Mouse (Mus musculus) hematopoietic stem cell, adult 5-6 weeks (primary cell): ENCODE data around the gene BC051142. TPM values are rescaled to one million over a fixed set of nuclear protein-coding genes. Genes with fewer than 3 reads are reported as not detected.
A peak's percentile ranks its signal among the peaks of the same experiment; 100 is the strongest.

Source experiments
- ATAC-seq, 2 experiments: fragments of 125-278 bp in 1 of 2; replicated peaks in 1 of 2; 2 replicates each; pipeline ENCODE4 v1.8.0; 2016 to 2017; ENCODE audit warnings: inconsistent platforms in 2 of 2, mild to moderate bottlenecking in 2 of 2, moderate number of reproducible peaks in 2 of 2, low read depth in 1 of 2, moderate TSS enrichment in 1 of 2; ENCODE audit not compliant: low FRiP score in 2 of 2, poor library complexity in 2 of 2, severe bottlenecking in 2 of 2, insufficient read depth in 1 of 2, low TSS enrichment in 1 of 2
- total RNA-seq: library from RNA; stranded (forward); fragments of 172-1452, 232-1000 nt; gene quantifications from 2 replicates; pipeline ENCODE4 v1.2.3, GENCODE M21; 2017

BC051142 gene
- 1.2 and 8.6 TPM in 2 replicates for total RNA-seq

DNA sequence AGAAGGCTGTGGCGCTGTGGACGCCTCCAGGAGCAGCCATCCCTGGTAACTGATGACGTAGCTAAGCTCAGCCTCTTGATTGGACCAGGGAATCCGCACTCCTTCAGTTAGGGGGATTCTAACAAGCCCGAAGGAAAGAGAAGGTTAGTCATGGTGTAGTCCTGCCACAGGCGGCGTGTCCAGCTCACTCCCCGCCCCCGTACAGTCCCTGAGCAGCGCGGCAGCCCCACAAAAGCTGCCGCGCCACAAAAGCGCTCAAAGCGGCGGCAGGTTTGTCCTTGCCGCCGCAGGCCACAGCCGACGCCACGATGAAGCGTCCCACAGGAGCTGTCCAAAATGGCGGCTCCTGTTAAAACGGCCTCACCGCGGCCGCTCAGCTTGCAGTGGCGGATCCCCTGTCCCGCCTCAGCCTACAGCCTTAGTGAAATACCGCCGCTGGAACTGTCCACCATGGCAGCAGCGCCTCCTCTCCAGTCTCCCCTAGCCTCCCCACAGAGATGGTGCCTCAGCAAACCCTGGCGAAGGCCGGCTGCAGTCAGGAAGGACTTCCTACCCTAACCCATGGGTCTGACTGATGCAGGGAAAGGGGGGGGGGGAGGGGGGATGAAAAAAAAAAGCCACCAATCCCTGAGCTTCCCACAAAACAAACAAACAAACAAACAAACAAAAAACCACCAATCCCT is at the start of gene BC051142:
BC051142 (plus strand) TSS at position 110 of the 683 bp plus-strand sequence.
- ATAC-seq: peak; percentile 83 to 93

DNA sequence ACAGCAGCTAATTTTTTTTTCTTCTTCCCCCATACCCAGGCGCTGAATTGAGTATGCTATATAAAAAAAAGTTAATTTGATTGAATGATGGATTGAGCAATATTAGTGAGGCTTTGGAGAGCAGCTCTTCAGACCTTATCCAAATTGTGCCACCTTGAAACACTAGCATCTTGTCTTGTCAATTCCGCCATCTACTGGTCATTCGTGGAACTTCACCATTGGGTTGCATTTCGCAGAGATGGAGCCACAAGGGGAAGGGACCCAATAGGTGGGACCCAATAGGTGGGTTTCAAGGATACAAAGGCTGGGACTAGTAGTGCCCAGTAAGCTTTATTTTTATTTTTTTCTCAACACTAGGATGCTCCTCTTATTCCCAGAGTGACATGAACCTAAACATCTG is 49.2 kb upstream of the BC051142 start:
- peak; percentile 37 to 58; a peak in 3 of 4 replicates for ATAC-seq

DNA sequence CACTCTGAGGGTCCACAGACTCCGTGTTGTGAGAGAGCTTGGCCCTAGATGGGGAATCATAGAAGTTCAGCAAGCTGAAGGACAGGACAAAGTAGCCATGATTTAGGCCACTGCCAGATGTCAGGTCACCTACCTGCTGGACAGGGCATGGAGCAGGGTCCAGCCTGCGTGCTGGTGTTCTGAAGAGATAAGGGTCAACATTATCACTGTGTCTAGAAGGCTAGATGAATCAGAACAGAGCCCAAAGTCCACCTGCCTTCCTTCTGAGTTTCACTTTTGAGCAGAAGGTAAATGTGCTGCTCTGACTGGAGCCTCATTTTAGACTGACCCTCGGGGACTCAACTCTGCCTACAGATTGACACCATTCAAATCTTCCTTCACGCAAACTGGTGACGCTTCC is 44.1 kb upstream of the BC051142 start, which contains the start of gene Btnl2:
Btnl2 (plus strand) TSS at position 284 of the 400 bp plus-strand sequence.
- ATAC-seq: 0 out of 4 replicates have a peak, but pooled peaks of 1 of the 2 experiments have one; percentile 10

DNA sequence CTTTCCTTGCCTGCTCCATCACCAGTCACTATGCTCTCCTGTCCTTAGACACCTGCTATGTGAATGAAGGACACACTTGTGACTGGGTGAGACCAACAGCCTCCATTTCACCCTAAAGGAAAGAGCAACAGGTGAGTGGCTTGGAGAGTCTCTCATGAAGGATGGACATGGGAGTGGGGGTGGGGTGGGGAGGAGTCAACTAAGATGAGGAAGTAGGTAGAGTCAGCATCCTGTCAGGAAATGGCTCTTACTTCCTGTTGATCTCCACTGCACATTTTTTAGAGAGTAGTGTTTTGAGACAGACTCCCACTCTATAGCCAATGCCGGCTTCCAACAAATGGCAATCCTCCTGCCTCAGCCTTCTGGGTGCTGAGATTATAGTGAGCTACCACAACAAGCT is 43.7 kb upstream of the BC051142 start:
- peak; percentile 46 to 58; a peak in 2 of 4 replicates for ATAC-seq

DNA sequence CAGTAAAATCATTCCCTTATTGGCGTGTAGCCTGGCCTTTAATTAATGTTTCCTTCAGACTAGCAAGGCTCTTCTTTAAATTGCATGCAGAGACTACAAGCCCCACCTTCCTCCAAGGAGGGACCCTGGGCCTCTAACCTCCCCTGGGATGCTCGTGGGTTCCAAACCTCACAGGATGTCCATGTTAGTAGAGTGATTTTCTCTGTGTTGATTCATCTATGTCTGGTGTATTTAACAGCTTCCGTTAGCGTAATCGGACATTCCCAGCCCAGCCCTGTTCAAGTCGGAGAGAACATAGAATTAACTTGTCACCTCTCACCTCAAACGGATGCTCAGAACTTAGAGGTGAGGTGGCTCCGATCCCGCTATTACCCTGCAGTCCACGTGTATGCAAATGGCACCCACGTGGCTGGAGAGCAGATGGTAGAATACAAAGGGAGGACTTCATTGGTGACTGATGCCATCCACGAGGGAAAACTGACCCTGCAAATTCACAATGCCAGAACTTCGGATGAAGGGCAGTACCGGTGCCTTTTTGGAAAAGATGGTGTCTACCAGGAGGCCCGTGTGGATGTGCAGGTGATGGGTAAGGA is 35.6 kb upstream of the BC051142 start:
- no peak for ATAC-seq

DNA sequence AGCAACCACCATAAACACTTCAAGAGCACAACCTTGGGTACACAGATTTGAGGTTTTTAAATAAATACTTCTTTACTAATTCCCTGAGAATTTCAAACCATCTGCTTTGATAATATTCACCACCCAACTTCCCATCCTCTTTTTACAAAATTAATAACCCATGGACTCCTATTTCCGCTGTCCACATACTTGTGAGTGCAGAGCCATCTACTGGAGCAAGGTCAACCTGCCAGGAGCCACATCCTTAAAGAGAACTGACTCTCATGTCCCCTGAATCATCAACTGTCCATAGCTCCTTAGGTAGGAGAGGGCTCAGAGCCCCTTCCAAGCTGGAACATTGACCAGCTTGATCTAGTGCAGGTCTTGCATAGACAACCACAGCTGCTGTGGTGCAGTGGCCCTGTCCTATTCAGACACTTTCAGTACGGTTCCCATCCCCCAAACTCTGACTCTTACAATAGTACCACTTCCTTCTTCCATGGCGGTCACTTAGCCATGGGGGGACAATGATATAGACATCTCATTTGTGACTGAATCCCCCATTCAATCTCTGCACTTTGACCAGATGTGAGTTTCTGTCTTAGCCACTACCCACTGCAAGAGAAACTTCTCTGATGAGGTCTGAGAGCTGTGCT is 34.8 kb upstream of the BC051142 start:
- no peak for ATAC-seq

DNA sequence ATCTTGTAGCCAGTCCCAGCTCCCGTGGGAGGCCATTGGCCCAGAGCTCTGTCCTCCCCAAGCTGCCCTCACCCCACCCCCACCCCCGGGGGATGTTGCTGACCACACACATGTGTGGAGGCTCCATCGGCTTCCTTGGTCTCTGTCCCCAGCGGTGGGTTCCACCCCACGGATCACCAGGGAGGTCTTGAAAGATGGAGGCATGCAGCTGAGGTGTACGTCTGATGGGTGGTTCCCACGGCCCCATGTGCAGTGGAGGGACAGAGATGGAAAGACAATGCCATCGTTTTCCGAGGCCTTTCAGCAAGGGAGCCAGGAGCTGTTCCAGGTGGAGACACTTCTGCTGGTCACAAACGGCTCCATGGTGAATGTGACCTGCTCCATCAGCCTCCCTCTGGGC is 33.6 kb upstream of the BC051142 start:
- ATAC-seq: no peak

DNA sequence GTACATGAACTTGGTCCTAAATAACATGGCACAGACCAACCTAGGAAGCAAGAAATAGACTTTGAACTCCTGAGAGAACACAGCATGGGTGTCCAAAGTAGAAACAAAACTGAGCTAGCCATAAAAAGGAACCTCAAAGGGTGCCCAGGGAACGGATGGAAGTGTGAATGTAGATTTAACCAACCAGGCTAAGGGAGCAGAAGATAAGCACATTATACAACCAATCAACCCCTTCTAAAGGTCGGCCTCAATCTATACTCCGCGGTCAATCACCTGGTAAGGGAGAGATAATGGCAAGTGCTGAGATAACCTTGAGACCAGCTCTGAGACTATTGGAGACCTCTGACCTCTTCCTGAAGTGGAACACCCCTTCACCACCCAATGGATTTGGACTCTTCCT is 28.1 kb upstream of the BC051142 start:
- no peak for ATAC-seq

DNA sequence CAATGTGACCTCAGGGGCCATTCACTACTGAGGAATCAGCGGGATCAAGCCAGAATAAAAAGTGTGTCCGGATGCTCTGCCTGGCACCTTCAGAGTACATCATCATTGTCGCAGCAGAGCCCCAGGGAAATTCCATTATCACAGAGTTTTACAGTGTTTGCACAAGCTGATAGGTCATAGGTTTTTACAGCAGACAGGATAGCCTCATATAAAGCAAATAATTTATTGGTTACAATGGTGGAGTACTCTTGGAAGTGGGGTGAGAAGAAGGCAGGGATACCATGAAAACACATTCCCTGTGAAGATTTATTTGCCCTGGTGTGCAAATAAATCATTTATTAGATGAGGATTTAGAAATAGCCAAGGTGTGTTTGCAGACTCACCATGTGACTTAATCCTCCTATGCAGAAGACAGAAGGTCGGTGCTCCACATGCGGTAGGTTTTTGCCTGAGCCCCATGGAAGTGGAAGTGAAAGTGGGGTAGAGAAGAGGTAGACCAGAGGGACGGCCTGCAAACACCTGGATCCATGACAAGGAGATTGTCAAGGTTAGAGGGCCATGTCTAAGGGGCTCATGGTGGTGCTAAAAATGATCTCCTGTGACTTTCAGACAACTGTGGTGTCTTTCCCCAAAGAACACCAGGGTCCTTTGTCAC is 25.4 kb upstream of the BC051142 start:
- ATAC-seq: no peak

DNA sequence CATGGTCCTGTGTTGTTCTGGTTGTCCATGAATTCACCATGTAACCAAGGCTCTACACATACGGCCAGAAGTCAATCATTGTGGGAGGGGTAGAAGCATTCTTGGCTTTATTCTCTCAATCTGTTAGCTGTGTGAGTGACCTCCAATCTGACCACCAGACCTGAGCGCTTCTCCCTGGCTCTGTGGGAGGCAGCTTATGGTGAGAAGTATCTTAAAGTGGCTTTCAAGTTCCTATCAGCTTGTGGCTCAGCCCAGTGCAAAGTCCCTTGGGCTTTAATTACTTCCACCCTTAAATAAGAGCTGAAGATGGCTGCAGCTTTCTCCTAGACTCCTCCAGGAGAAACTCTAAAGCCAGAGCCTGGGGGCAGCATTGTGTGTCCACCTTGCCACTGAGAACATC is 21.8 kb upstream of the BC051142 start, which contains the start of gene Btnl1:
Btnl1 (plus strand) TSS at position 286 of the 400 bp plus-strand sequence.
- ATAC-seq: no peak

DNA sequence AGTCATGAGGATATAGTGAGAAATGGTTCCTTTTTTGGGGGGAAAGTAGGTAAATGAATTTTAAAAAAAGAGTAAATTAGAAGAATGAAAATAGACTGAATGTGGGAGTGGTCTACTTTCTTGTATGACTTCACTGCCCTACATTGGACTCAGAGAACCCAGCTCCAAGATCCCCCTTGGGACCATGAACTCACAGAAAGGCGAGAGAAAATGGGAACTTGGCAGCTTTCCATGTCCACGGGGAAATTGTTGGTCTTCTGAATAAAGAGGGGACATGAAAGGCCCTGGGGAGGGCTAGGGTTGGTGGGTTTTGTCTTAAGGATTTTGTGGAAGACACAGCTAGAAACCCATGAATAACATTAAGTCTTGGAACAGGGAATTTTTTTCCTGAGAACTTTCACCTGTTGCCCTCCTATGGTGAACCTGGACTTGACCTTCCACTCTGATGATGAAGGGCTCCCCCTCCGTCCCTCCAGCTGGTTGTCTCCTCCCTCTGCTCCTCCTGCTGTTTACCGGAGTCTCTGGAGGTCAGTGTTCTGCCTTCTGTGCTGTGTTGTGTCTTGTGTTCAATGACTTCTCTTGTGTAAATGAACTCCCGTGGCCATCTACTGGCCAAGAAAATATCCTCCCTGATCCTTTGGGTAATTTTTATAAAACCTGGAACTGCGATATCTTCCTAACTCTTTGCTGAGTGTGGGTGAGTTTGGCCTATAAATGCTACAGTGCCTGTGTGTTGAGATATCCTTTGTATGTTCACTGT is 21.0 kb upstream of the BC051142 start:
- ATAC-seq: no peak

DNA sequence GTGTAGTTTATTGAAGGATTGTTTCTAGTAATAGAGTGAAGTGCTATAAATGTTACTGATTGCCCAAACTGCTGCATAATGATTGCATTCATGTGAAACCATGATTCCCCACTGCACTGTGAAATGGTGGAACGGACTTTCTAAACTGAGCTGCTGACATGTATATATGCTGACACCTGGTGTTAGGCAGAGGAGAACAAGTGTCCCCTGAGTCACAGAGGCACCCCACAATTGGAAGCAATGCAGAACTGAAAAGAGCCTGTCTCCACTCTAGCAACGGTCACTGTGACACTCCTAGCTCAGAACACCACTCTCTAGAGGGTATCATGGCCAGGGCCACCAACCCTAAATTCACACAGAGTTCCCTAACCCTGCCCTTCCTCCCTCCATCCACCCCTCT is 19.9 kb upstream of the BC051142 start:
- no peak for ATAC-seq

DNA sequence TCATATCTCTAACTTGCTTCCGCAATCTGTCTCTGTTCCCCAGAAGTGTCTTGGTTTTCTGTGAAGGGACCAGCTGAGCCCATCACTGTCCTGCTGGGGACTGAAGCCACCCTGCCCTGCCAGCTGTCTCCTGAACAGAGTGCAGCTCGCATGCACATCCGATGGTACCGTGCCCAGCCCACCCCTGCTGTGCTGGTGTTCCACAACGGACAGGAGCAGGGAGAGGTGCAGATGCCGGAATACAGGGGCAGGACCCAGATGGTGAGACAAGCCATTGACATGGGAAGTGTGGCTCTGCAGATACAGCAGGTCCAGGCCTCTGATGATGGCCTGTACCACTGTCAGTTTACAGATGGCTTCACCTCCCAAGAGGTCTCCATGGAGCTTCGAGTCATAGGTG is 19.2 kb upstream of the BC051142 start:
- ATAC-seq: no peak

DNA sequence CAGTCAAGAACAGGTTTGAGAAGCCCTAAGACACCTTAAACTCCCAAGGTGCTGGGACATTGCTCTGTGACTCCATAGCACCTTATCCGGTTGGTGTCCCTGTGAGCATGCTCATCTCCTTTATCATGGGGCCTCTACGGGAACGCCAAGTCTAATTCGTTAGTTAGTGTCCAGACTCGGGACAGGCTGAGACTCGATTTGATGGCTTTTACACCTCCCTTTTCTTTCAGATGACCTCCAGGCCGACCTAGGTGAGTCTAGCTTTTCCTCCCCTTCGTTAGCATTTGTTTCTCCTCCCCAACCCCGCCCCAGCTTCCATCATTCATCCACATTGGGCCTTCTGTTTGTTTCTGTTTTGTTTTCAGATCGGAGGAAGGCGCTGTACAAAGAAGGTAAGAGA is 16.7 kb upstream of the BC051142 start:
- ATAC-seq: no peak

DNA sequence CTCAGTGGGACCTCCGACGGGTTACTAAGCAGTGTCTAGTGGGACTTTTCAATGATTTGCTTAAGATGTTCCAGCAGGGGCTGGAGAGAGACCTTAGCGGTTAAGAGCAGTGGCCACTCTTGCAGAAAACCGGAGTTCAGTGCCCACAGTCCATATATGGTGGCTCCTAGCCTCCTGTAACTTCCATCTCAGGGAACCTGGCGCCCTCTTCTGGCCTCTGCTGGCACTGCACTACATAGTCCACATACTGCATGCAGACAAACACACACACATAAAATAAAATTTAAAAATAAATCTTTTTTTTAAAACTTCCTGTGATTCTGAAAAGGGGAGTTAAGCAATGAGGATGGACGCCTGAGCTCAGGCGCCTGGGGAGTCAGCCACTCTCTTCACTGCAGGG is 15.4 kb upstream of the BC051142 start:
- no peak for ATAC-seq

DNA sequence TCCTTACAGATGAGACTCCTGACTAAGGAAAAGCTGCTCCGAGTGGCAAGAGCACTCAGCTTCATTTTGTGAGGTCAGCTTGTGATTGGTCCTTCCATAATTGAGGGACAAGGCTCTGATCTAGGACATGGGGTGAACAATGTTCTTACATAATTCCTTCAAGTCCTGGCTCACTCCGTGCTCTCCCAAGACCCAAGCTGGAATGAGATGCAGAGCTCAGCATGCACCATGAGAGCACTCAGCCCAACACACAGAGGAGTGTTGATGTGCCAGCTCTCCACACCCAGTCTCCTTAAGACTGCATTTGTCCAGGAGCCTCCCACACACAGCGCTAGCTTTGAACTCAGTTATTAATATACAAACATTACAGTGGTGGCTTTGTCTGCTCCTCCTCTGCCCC is 13.9 kb upstream of the BC051142 start:
- no peak for ATAC-seq

DNA sequence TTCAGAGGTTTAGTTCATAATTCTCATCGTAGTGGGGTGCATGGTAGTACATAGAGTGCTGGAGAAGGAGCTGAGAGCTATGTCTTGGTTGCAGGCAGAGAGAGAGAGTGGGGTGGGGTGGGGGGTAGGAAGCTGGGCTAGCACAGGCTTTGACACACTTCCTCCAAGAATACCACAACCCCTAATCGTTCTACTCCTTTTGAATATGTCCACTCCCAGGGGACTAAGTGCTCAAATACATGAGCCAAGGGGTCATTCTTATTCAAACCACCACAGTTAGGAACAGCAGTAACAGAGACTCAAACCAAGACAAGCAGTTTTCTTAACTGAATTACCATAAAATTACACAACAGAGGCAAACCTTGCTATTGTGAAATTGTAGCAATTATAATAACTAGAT is 12.0 kb upstream of the BC051142 start:
- no peak for ATAC-seq
